Mouse (Mus musculus) MEL (cell line): ENCODE measurements around the gene Cyp2e1. TPM values are rescaled to one million over a fixed set of nuclear protein-coding genes. Genes with fewer than 3 reads are reported as not detected.

Experiments used
- DNase-seq: peaks from one replicate; pipeline ENCODE4 v3.0.0; 2011; ENCODE audit warnings: low read depth, low spot score
- H3K27ac ChIP-seq: 2 replicates; pipeline ENCODE4 v1.5.1; 2012; ENCODE audit warnings: low read depth, mild to moderate bottlenecking, control low read depth, low read length, moderate library complexity; ENCODE audit not compliant: control insufficient read depth
- H3K27me3 ChIP-seq, 2 experiments: fragments of 150-350 bp in 1 of 2; sonication (generic) in 1 of 2; 2 replicates each; pipeline ENCODE4 v1.6.1; 2012; ENCODE audit warnings: low read length in 2 of 2, mild to moderate bottlenecking in 2 of 2, improper control_type of control experiment in 1 of 2, moderate library complexity in 1 of 2; ENCODE audit not compliant: insufficient read depth in 2 of 2, control insufficient read depth in 1 of 2
- H3K36me3 ChIP-seq, 2 experiments: 2 replicates each; pipeline ENCODE4 v1.6.1; 2012 to 2014; ENCODE audit warnings: low read length in 2 of 2, improper control_type of control experiment in 1 of 2, inconsistent platforms in 1 of 2, mild to moderate bottlenecking in 1 of 2; ENCODE audit not compliant: insufficient read depth in 2 of 2, control insufficient read depth in 1 of 2
- H3K4me1 ChIP-seq, 2 experiments: fragments of 150-350 bp in 1 of 2; sonication (generic) in 1 of 2; 2 replicates each; pipeline ENCODE4 v1.6.1; 2012; ENCODE audit warnings: low read length in 2 of 2, improper control_type of control experiment in 1 of 2, mild to moderate bottlenecking in 1 of 2; ENCODE audit not compliant: insufficient read depth in 2 of 2, control insufficient read depth in 1 of 2
- H3K4me3 ChIP-seq, 2 experiments: fragments of 150-350 bp in 1 of 2; sonication (generic) in 1 of 2; 2 replicates each; pipeline ENCODE4 v1.5.1; 2012; ENCODE audit warnings: low read depth in 2 of 2, low read length in 2 of 2, mild to moderate bottlenecking in 2 of 2, moderate library complexity in 2 of 2, control low read depth in 1 of 2, improper control_type of control experiment in 1 of 2; ENCODE audit not compliant: control insufficient read depth in 1 of 2, insufficient read depth in 1 of 2
- H3K79me2 ChIP-seq: 2 replicates; pipeline ENCODE4 v1.6.1; 2012; ENCODE audit warnings: mild to moderate bottlenecking, low read length, moderate library complexity; ENCODE audit not compliant: control insufficient read depth, poor library complexity, insufficient read depth
- H3K9ac ChIP-seq: 2 replicates; pipeline ENCODE4 v1.6.1; 2012; ENCODE audit warnings: low read depth, mild to moderate bottlenecking, control low read depth, low read length, moderate library complexity; ENCODE audit not compliant: control insufficient read depth, poor library complexity, severe bottlenecking
- H3K9me3 ChIP-seq: fragments of 150-350 bp; sonication (generic); replicated peaks from 2 replicates; pipeline ENCODE4 v1.6.1; 2012; ENCODE audit warnings: mild to moderate bottlenecking, low read length, improper control_type of control experiment, moderate library complexity; ENCODE audit not compliant: insufficient read depth
- BHLHE40 ChIP-seq: IDR thresholded peaks from 2 replicates; pipeline ENCODE4 v1.6.1; 2012; ENCODE audit warnings: low read depth, mild to moderate bottlenecking, inconsistent platforms, low read length, improper control_type of control experiment, borderline replicate concordance
- CHD2 ChIP-seq: IDR thresholded peaks from 2 replicates; pipeline ENCODE4 v1.6.1; 2011; ENCODE audit warnings: low read length, improper control_type of control experiment
- CTCF ChIP-seq, 3 experiments: IDR thresholded peaks in 2 of 3; conservative IDR thresholded peaks in 1 of 3; 2 replicates each; pipeline ENCODE4 v1.5.1; 2011 to 2012; ENCODE audit warnings: low read length in 3 of 3, low read depth in 2 of 3, mild to moderate bottlenecking in 2 of 3, improper control_type of control experiment in 1 of 3, inconsistent platforms in 1 of 3, mixed read lengths in 1 of 3, moderate library complexity in 1 of 3; ENCODE audit not compliant: control insufficient read depth in 1 of 3, insufficient read depth in 1 of 3, poor library complexity in 1 of 3, severe bottlenecking in 1 of 3
- E2F4 ChIP-seq: IDR thresholded peaks from 2 replicates; pipeline ENCODE4 v1.6.1; 2011; ENCODE audit warnings: low read depth, low read length, improper control_type of control experiment, borderline replicate concordance
- EP300 ChIP-seq, 2 experiments: IDR thresholded peaks; 2 replicates each; pipeline ENCODE4 v1.6.1; 2011; ENCODE audit warnings: improper control_type of control experiment in 2 of 2, low read length in 2 of 2, low read depth in 1 of 2, mild to moderate bottlenecking in 1 of 2
- GABPA ChIP-seq: IDR thresholded peaks from 2 replicates; pipeline ENCODE4 v1.6.1; 2012; ENCODE audit warnings: low read depth, mild to moderate bottlenecking, inconsistent platforms, low read length, improper control_type of control experiment, moderate library complexity
- GATA1 ChIP-seq: IDR thresholded peaks from 2 replicates; pipeline ENCODE4 v1.6.1; 2011; ENCODE audit warnings: low read depth, low read length, improper control_type of control experiment
- HCFC1 ChIP-seq: IDR thresholded peaks from 2 replicates; pipeline ENCODE4 v1.6.1; 2012; ENCODE audit warnings: low read depth, mild to moderate bottlenecking, inconsistent platforms, low read length, improper control_type of control experiment, moderate library complexity
- JUND ChIP-seq: IDR thresholded peaks from 2 replicates; pipeline ENCODE4 v1.6.1; 2011; ENCODE audit warnings: low read depth, mild to moderate bottlenecking, improper control_type of control experiment, low read length
- KAT2A ChIP-seq: conservative IDR thresholded peaks from 2 replicates; pipeline ENCODE4 v1.6.1; 2012; ENCODE audit warnings: low read depth, low read length, improper control_type of control experiment, inconsistent platforms
- MAFK ChIP-seq: IDR thresholded peaks from 2 replicates; pipeline ENCODE4 v1.6.1; 2011; ENCODE audit warnings: low read depth, mild to moderate bottlenecking, low read length, improper control_type of control experiment, borderline replicate concordance
- MAZ ChIP-seq: IDR thresholded peaks from 2 replicates; pipeline ENCODE4 v1.6.1; 2012; ENCODE audit warnings: low read depth, mild to moderate bottlenecking, inconsistent platforms, low read length, improper control_type of control experiment
- MEF2A ChIP-seq: IDR thresholded peaks from 2 replicates; pipeline ENCODE4 v1.6.1; 2014; ENCODE audit warnings: low read depth, mild to moderate bottlenecking, inconsistent platforms, low read length, improper control_type of control experiment; ENCODE audit not compliant: poor library complexity, insufficient replicate concordance, severe bottlenecking; ENCODE audit errors: extremely low read depth
- MXI1 ChIP-seq: IDR thresholded peaks from 2 replicates; pipeline ENCODE4 v1.6.1; 2011; ENCODE audit warnings: mild to moderate bottlenecking, low read depth, low read length, improper control_type of control experiment
- MYB ChIP-seq: IDR thresholded peaks from 2 replicates; pipeline ENCODE4 v1.6.1; 2011; ENCODE audit warnings: mild to moderate bottlenecking, low read depth, low read length, improper control_type of control experiment
- MYC ChIP-seq: IDR thresholded peaks from 2 replicates; pipeline ENCODE4 v1.6.1; 2011; ENCODE audit warnings: low read depth, mild to moderate bottlenecking, low read length, improper control_type of control experiment, moderate library complexity
- NELFE ChIP-seq: IDR thresholded peaks from 2 replicates; pipeline ENCODE4 v1.6.1; 2011; ENCODE audit warnings: low read depth, low read length, improper control_type of control experiment
- NRF1 ChIP-seq: IDR thresholded peaks from 2 replicates; pipeline ENCODE4 v1.6.1; 2014; ENCODE audit warnings: low read depth, mild to moderate bottlenecking, inconsistent platforms, low read length, improper control_type of control experiment, moderate library complexity; ENCODE audit not compliant: poor library complexity, insufficient read depth, severe bottlenecking
- POLR2A ChIP-seq, 2 experiments: IDR thresholded peaks; 2 replicates each; pipeline ENCODE4 v1.6.1; 2011 to 2012; ENCODE audit warnings: low read length in 2 of 2, mild to moderate bottlenecking in 2 of 2, control low read depth in 1 of 2, improper control_type of control experiment in 1 of 2, low read depth in 1 of 2, moderate library complexity in 1 of 2; ENCODE audit not compliant: control insufficient read depth in 1 of 2, insufficient read depth in 1 of 2, poor library complexity in 1 of 2
- POLR2AphosphoS5 ChIP-seq: IDR thresholded peaks from 2 replicates; pipeline ENCODE4 v1.6.1; 2012; ENCODE audit warnings: low read depth, borderline replicate concordance, mild to moderate bottlenecking, inconsistent platforms, low read length, moderate library complexity, mixed read lengths
- RAD21 ChIP-seq: IDR thresholded peaks from 2 replicates; pipeline ENCODE4 v1.6.1; 2011; ENCODE audit warnings: mild to moderate bottlenecking, low read depth, low read length, improper control_type of control experiment
- RCOR1 ChIP-seq: IDR thresholded peaks from 2 replicates; pipeline ENCODE4 v1.6.1; 2012; ENCODE audit warnings: low read depth, mild to moderate bottlenecking, inconsistent platforms, low read length, improper control_type of control experiment
- SMC3 ChIP-seq: IDR thresholded peaks from 2 replicates; pipeline ENCODE4 v1.6.1; 2011; ENCODE audit warnings: low read depth, low read length, improper control_type of control experiment
- TAL1 ChIP-seq: IDR thresholded peaks from 2 replicates; pipeline ENCODE4 v1.6.1; 2012; ENCODE audit warnings: mild to moderate bottlenecking, inconsistent platforms, low read length, moderate library complexity, mixed read lengths
- UBTF ChIP-seq: IDR thresholded peaks from 2 replicates; pipeline ENCODE4 v1.6.1; 2012; ENCODE audit warnings: low read depth, mild to moderate bottlenecking, inconsistent platforms, low read length, improper control_type of control experiment, moderate library complexity, borderline replicate concordance; ENCODE audit not compliant: insufficient read depth
- ZC3H11A ChIP-seq: IDR thresholded peaks from 2 replicates; pipeline ENCODE4 v1.6.1; 2012; ENCODE audit warnings: low read depth, mild to moderate bottlenecking, inconsistent platforms, low read length, improper control_type of control experiment
- ZKSCAN1 ChIP-seq: IDR thresholded peaks from 2 replicates; pipeline ENCODE4 v1.6.1; 2012; ENCODE audit warnings: low read depth, mild to moderate bottlenecking, inconsistent platforms, low read length, improper control_type of control experiment, moderate library complexity
- ZNF384 ChIP-seq: IDR thresholded peaks from 2 replicates; pipeline ENCODE4 v1.6.1; 2012; ENCODE audit warnings: low read depth, mild to moderate bottlenecking, inconsistent platforms, low read length, improper control_type of control experiment
- polyA plus RNA-seq, 2 experiments: library from polyadenylated mRNA; stranded (reverse) in 1 of 2; unstranded in 1 of 2; fragments of >175 nt in 1 of 2; fragments of >200 nt in 1 of 2; gene quantifications; 2 replicates each; pipeline versions ENCODE4 v1.2.1 to v1.2.4; 2012; ENCODE audit warnings: low replicate concordance in 2 of 2, low read depth in 1 of 2; ENCODE audit not compliant: insufficient read length in 2 of 2, insufficient read depth in 1 of 2, missing spikeins in 1 of 2
- total RNA-seq: library from RNA; depleted of rRNA; stranded (reverse); fragments of 300-350 nt; gene quantifications from 2 replicates; pipeline ENCODE4 v1.2.3, GENCODE M21; 2012

Cyp2e1 gene
- total and polyA plus RNA-seq, 3 experiments: not detected

- Histone ChIP-seq H3K9ac (no peak within 1 kb of the TSS), H3K4me3 (no peak within 1 kb of the TSS), H3K27me3 (peaks cover 0 to under 1% of the 10 kb centered on the region in 2 experiments; a peak in 1 of 4 replicates), H3K4me1 (no peaks in the 10 kb centered on the region), H3K36me3 (no peaks in the 10 kb centered on the region), H3K79me2 (no peaks in the 10 kb centered on the region), H3K9me3 (no peaks in the 10 kb centered on the region), H3K27ac (no peak within 1 kb of the TSS)
- TF ChIP-seq TAL1 (no peak), SMC3 (no peak), EP300 (IDR thresholded peaks at IDR 0.05; ENCODE audit: low read depth in 1 of 2, low read length in 2 of 2) (no peak), POLR2A (IDR thresholded peaks at IDR 0.05; ENCODE audit: control insufficient read depth in 1 of 2, insufficient read depth in 1 of 2, low read depth in 1 of 2, low read length in 2 of 2, poor library complexity in 1 of 2) (no peak), E2F4 (no peak), ZC3H11A (no peak), JUND (no peak), CTCF (IDR thresholded peaks at IDR 0.05 in 2 of 3, conservative IDR thresholded peaks at IDR 0.05 in 1 of 3; ENCODE audit: control insufficient read depth in 1 of 3, insufficient read depth in 1 of 3, low read depth in 2 of 3, low read length in 3 of 3, poor library complexity in 1 of 3, severe bottlenecking in 1 of 3) (no peak), MXI1 (no peak), GABPA (no peak), CHD2 (no peak), MEF2A (no peak), ZNF384 (no peak)
- DNase-seq: no peak
Measured at GRCm38 (mm10) chr7:140787406-140788052, 24.0 kb downstream of the Cyp2e1 start, which contains the start of gene Syce1. Gene Syce1, minus strand, starts transcription at chr7:140787852.

- Histone ChIP-seq H3K4me3 (no peak overlapping the region), H3K4me1 (no peaks in the 10 kb centered on the region), H3K79me2 (no peaks in the 10 kb centered on the region), H3K9me3 (no peaks in the 10 kb centered on the region), H3K36me3 (no peaks in the 10 kb centered on the region), H3K27me3 (peaks cover 0 to 2% of the 10 kb centered on the region in 2 experiments; a peak in 1 of 4 replicates), H3K9ac (no peak overlapping the region), H3K27ac (no peak overlapping the region)
- TF ChIP-seq BHLHE40 (no peak), RAD21 (no peak), RCOR1 (no peak), MEF2A (no peak), NRF1 (no peak), GATA1 (no peak), JUND (no peak), POLR2AphosphoS5 (no peak), MAZ (no peak), ZKSCAN1 (no peak), NELFE (no peak), KAT2A (no peak), UBTF (no peak), MYC (no peak), MAFK (no peak), TAL1 (no peak), MYB (no peak), HCFC1 (no peak)
- DNase-seq: no peak
Measured at GRCm38 (mm10) chr7:140788053-140788435, 24.5 kb downstream of the Cyp2e1 start.
